Mouse (Mus musculus) gastrocnemius, postnatal 36 days (tissue): ENCODE results near the gene Taar8a. TPM values are rescaled to one million over a fixed set of nuclear protein-coding genes. Genes with fewer than 3 reads are reported as not detected.

ENCODE experiments used
- total RNA-seq, 2 experiments: library from RNA; stranded (reverse); gene quantifications; 2 replicates each; pipeline ENCODE4 v1.2.3; 2021

Gene Taar8a
- total RNA-seq, 2 experiments from 2014 or later: not detected

Other genes starting within 250 kb of the Taar8a start
- gene Vnn3, start 225.0 kb upstream of the Taar8a start, total RNA-seq: under 1 TPM; 0.13 to 0.17 TPM
- gene Vnn1, start 181.8 kb upstream of the Taar8a start, total RNA-seq: under 1 TPM; 0.20 to 0.27 TPM
- not detected for gene Taar1, start 156.1 kb upstream of the Taar8a start, total RNA-seq
- gene Taar2, start 137.9 kb upstream of the Taar8a start, total RNA-seq: not detected
- gene Taar3, start 126.9 kb upstream of the Taar8a start, total RNA-seq: not detected
- not detected for gene Taar4, start 116.0 kb upstream of the Taar8a start, total RNA-seq
- gene Taar5, start 105.8 kb upstream of the Taar8a start, total RNA-seq: not detected
- gene Taar6, start 90.9 kb upstream of the Taar8a start, total RNA-seq: not detected
- gene Taar7a, start 83.0 kb upstream of the Taar8a start, total RNA-seq: not detected
- gene Taar7b, start 76.6 kb upstream of the Taar8a start, total RNA-seq: not detected
- gene Taar7d, start 49.3 kb upstream of the Taar8a start, total RNA-seq: not detected
- not detected for gene Taar7e, start 38.9 kb upstream of the Taar8a start, total RNA-seq
- not detected for gene Taar7f, start 27.0 kb upstream of the Taar8a start, total RNA-seq
- gene Taar8b, start 15.8 kb downstream of the Taar8a start, total RNA-seq: not detected
- not detected for gene Taar8c, start 25.4 kb downstream of the Taar8a start, total RNA-seq
- gene Taar9, start 33.0 kb downstream of the Taar8a start, total RNA-seq: not detected
- gene Stx7, start 72.8 kb downstream of the Taar8a start, total RNA-seq: 10 to 100 TPM; 21.5 to 24.3 TPM
- gene Moxd1, start 147.0 kb downstream of the Taar8a start, total RNA-seq: under 1 TPM; 0.26 to 0.57 TPM